ENCODE assay signal across 8 mouse cellular contexts in genomic region chr12:112809641-112810040, GRCm38 (mm10). TPM values are rescaled to one million over a fixed set of nuclear protein-coding genes. Genes with fewer than 3 reads are reported as not detected.
DNase-seq lines count a peak whose midpoint lies in the region; ATAC-seq and TF ChIP-seq lines count a peak whose summit lies in the region.

No protein-coding gene starts in this region.

- no peak for DNase-seq in liver, adult 2 months (ENCODE audit: extremely low read depth, low read depth, low spot score)
- DNase-seq in liver = no peak
- DNase-seq in embryo, embryonic 9.5 days (ENCODE audit: extremely low spot score) = no peak

- WGBS in liver, adult 2 months = 21% methylated on average over 8 of the region's 8 CpGs
- 20% methylated on average over 8 of the region's 8 CpGs for WGBS in kidney, embryonic 16.5 days
- WGBS in neural tube, embryonic 12.5 days = 21% methylated on average over 8 of the region's 8 CpGs

- no peak overlapping the region for H3K27ac ChIP-seq in liver, adult 2 months (replicated peaks; ENCODE audit: insufficient read depth, low read depth, low read length)
- peak overlapping the region; percentile 51 for H3K27ac ChIP-seq in embryonic fibroblast, embryonic 13.5 days (ENCODE audit: insufficient read depth, low read length)
- peak overlapping the region; percentile 31; the same call in 1 of the 2 replicates for H3K27ac ChIP-seq in kidney, embryonic 16.5 days (ENCODE audit: low read length)
- no peak overlapping the region for H3K27ac ChIP-seq in neural tube, embryonic 12.5 days

- no peaks in the 10 kb centered on the region for H3K36me3 ChIP-seq in liver, adult 2 months (ENCODE audit: control insufficient read depth, insufficient read depth, low read length)
- H3K36me3 ChIP-seq in kidney, embryonic 16.5 days (ENCODE audit: insufficient read depth, low read length) = 0 out of 2 replicates have a peak, but pooled peaks cover 3% of the 10 kb centered on the region
- peaks cover 20% of the 10 kb centered on the region for H3K36me3 ChIP-seq in neural tube, embryonic 12.5 days

- H3K79me2 ChIP-seq in liver, adult 2 months (ENCODE audit: control insufficient read depth, insufficient read depth, low read length) = no peaks in the 10 kb centered on the region

- H3K4me1 ChIP-seq in liver, adult 2 months (ENCODE audit: control insufficient read depth, insufficient read depth, low read length) = no peaks in the 10 kb centered on the region
- peaks cover 2% of the 10 kb centered on the region; the same call in 1 of the 2 replicates for H3K4me1 ChIP-seq in embryonic fibroblast, embryonic 13.5 days (ENCODE audit: control insufficient read depth, insufficient read depth, low read length)
- peaks cover 18% of the 10 kb centered on the region for H3K4me1 ChIP-seq in kidney, embryonic 16.5 days (ENCODE audit: insufficient read depth, low read length)
- H3K4me1 ChIP-seq in neural tube, embryonic 12.5 days = peaks cover 18% of the 10 kb centered on the region

- no peak for TF ChIP-seq POLR2A in liver, adult 2 months (IDR thresholded peaks at IDR 0.05; ENCODE audit: extremely low read depth, insufficient read depth, low read length)
- TF ChIP-seq POLR2A in embryonic fibroblast, embryonic 13.5 days (IDR thresholded peaks at IDR 0.05; ENCODE audit: low read depth, low read length) = no peak

- peak overlapping the region; percentile 93 for H3K4me2 ChIP-seq in kidney, embryonic 16.5 days (replicated peaks; ENCODE audit: low read depth, low read length)
- H3K4me2 ChIP-seq in neural tube, embryonic 12.5 days (replicated peaks) = peak overlapping the region; percentile 92

- peak overlapping the region; percentile 35; the same call in 1 of the 2 replicates for H3K9ac ChIP-seq in liver, adult 2 months (ENCODE audit: low read depth, low read length)
- peak overlapping the region; percentile 69 for H3K9ac ChIP-seq in kidney, embryonic 16.5 days (replicated peaks; ENCODE audit: low read length)
- peak overlapping the region; percentile 60 for H3K9ac ChIP-seq in neural tube, embryonic 12.5 days

- no peaks in the 10 kb centered on the region for H3K27me3 ChIP-seq in liver, adult 2 months (ENCODE audit: control insufficient read depth, insufficient read depth, low read length)
- no peaks in the 10 kb centered on the region for H3K27me3 ChIP-seq in kidney, embryonic 16.5 days (ENCODE audit: insufficient read depth, low read length)
- H3K27me3 ChIP-seq in neural tube, embryonic 12.5 days (replicated peaks) = peaks cover 6% of the 10 kb centered on the region; the same call in 1 of the 2 replicates

- H3K9me3 ChIP-seq in kidney, embryonic 16.5 days (ENCODE audit: low read length) = no peaks in the 10 kb centered on the region
- H3K9me3 ChIP-seq in neural tube, embryonic 12.5 days = no peaks in the 10 kb centered on the region

- TF ChIP-seq CTCF in liver, adult 2 months (IDR thresholded peaks at IDR 0.05; ENCODE audit: low read depth, low read length) = no peak
- TF ChIP-seq CTCF in embryonic fibroblast, embryonic 13.5 days (IDR thresholded peaks at IDR 0.05; ENCODE audit: borderline replicate concordance, insufficient read depth, low read length) = no peak

- H3K4me3 ChIP-seq in liver, adult 2 months (ENCODE audit: insufficient read depth, low read depth, low read length) = peak overlapping the region; percentile 61; the same call in 1 of the 2 replicates
- peak overlapping the region; percentile 57 for H3K4me3 ChIP-seq in embryonic fibroblast, embryonic 13.5 days (ENCODE audit: insufficient read depth, low read length)
- H3K4me3 ChIP-seq in kidney, embryonic 16.5 days (ENCODE audit: low read length) = peak overlapping the region; percentile 71
- peak overlapping the region; percentile 62 for H3K4me3 ChIP-seq in neural tube, embryonic 12.5 days

- no peak for ATAC-seq in kidney, embryonic 16.5 days (ENCODE audit: low FRiP score, low TSS enrichment)
- ATAC-seq in neural tube, embryonic 12.5 days (ENCODE audit: low FRiP score, low read depth) = no peak
- no peak for ATAC-seq in granulocyte monocyte progenitor cell, adult 5-6 weeks (replicated peaks; ENCODE audit: poor library complexity, severe bottlenecking)
- no peak for ATAC-seq in megakaryocyte-erythroid progenitor cell, adult 5-6 weeks (replicated peaks; ENCODE audit: low FRiP score, low TSS enrichment, poor library complexity, severe bottlenecking)

RNA-seq across cellular contexts. Expression of gene Clba1, which starts 0.9 kb away (rescaled TPM):
- total RNA-seq in liver, adult 2 months (2014; rRNA removed) = 0.09 and 0.27 TPM in 2 replicates
- 0.42 and 0.60 TPM in 2 replicates for polyA plus RNA-seq in liver, adult 2 months (2012; rRNA removed)
- polyA plus RNA-seq in embryonic fibroblast, embryonic 13.5 days (2011; ENCODE audit: insufficient read length, low read depth, missing spikeins) = 13.0 and 18.5 TPM in 2 replicates
- polyA plus RNA-seq in kidney, embryonic 16.5 days (2015; fragmentation: Nextera tagmentation; extraction: Ambion mirVana) = 14.0 and 14.7 TPM in 2 replicates
- 16.5 and 18.6 TPM in 2 replicates for polyA plus RNA-seq in neural tube, embryonic 12.5 days (2016; fragmentation: Nextera tagmentation; extraction: Ambion mirVana)
- total RNA-seq in granulocyte monocyte progenitor cell, adult 5-6 weeks (2014; fragmentation: Nextera tagmentation) = 1.7 and 2.4 TPM in 2 replicates
- 0.30 and 1.2 TPM in 2 replicates for total RNA-seq in granulocyte monocyte progenitor cell, adult 5-6 weeks (2017)
- total RNA-seq in megakaryocyte-erythroid progenitor cell, adult 5-6 weeks (2014; fragmentation: Nextera tagmentation) = 0.74 and 1.2 TPM in 2 replicates
- 0.08 TPM in 1 of 2 replicates, not detected in the other for total RNA-seq in megakaryocyte-erythroid progenitor cell, adult 5-6 weeks (2017)

RNA-seq across cellular contexts. Expression of gene Ahnak2, which starts 7.2 kb away (rescaled TPM):
- total RNA-seq in liver, adult 2 months (2014; rRNA removed) = 0.18 and 0.54 TPM in 2 replicates
- 0.13 and 0.16 TPM in 2 replicates for polyA plus RNA-seq in liver, adult 2 months (2012; rRNA removed)
- polyA plus RNA-seq in embryonic fibroblast, embryonic 13.5 days (2011; ENCODE audit: insufficient read length, low read depth, missing spikeins) = 170 and 211 TPM in 2 replicates
- 0.91 and 1.2 TPM in 2 replicates for polyA plus RNA-seq in kidney, embryonic 16.5 days (2015; fragmentation: Nextera tagmentation; extraction: Ambion mirVana)
- 0.93 and 1.2 TPM in 2 replicates for polyA plus RNA-seq in neural tube, embryonic 12.5 days (2016; fragmentation: Nextera tagmentation; extraction: Ambion mirVana)
- total RNA-seq in granulocyte monocyte progenitor cell, adult 5-6 weeks (2014; fragmentation: Nextera tagmentation) = not detected in 2 replicates
- total RNA-seq in granulocyte monocyte progenitor cell, adult 5-6 weeks (2017) = not detected in 2 replicates
- not detected in 2 replicates for total RNA-seq in megakaryocyte-erythroid progenitor cell, adult 5-6 weeks (2014; fragmentation: Nextera tagmentation)
- not detected in 2 replicates for total RNA-seq in megakaryocyte-erythroid progenitor cell, adult 5-6 weeks (2017)

RNA-seq across cellular contexts. Expression of gene Cdca4, which starts 19.6 kb away (rescaled TPM):
- 3.5 and 4.0 TPM in 2 replicates for total RNA-seq in liver, adult 2 months (2014; rRNA removed)
- polyA plus RNA-seq in liver, adult 2 months (2012; rRNA removed) = 3.7 and 5.0 TPM in 2 replicates
- 44.1 and 53.6 TPM in 2 replicates for polyA plus RNA-seq in embryonic fibroblast, embryonic 13.5 days (2011; ENCODE audit: insufficient read length, low read depth, missing spikeins)
- polyA plus RNA-seq in kidney, embryonic 16.5 days (2015; fragmentation: Nextera tagmentation; extraction: Ambion mirVana) = 113 and 124 TPM in 2 replicates
- 103 and 109 TPM in 2 replicates for polyA plus RNA-seq in neural tube, embryonic 12.5 days (2016; fragmentation: Nextera tagmentation; extraction: Ambion mirVana)
- total RNA-seq in granulocyte monocyte progenitor cell, adult 5-6 weeks (2014; fragmentation: Nextera tagmentation) = 65.6 and 66.5 TPM in 2 replicates
- 61.9 and 64.3 TPM in 2 replicates for total RNA-seq in granulocyte monocyte progenitor cell, adult 5-6 weeks (2017)
- 71.1 and 82.7 TPM in 2 replicates for total RNA-seq in megakaryocyte-erythroid progenitor cell, adult 5-6 weeks (2014; fragmentation: Nextera tagmentation)
- 47.3 and 52.4 TPM in 2 replicates for total RNA-seq in megakaryocyte-erythroid progenitor cell, adult 5-6 weeks (2017)

RNA-seq across cellular contexts. Expression of gene Pld4, which starts 49.2 kb away (rescaled TPM):
- 8.5 and 9.5 TPM in 2 replicates for total RNA-seq in liver, adult 2 months (2014; rRNA removed)
- polyA plus RNA-seq in liver, adult 2 months (2012; rRNA removed) = 10.0 and 20.5 TPM in 2 replicates
- polyA plus RNA-seq in embryonic fibroblast, embryonic 13.5 days (2011; ENCODE audit: insufficient read length, low read depth, missing spikeins) = 0.30 and 4.2 TPM in 2 replicates
- polyA plus RNA-seq in kidney, embryonic 16.5 days (2015; fragmentation: Nextera tagmentation; extraction: Ambion mirVana) = 7.3 and 7.4 TPM in 2 replicates
- polyA plus RNA-seq in neural tube, embryonic 12.5 days (2016; fragmentation: Nextera tagmentation; extraction: Ambion mirVana) = 5.1 and 5.8 TPM in 2 replicates
- total RNA-seq in granulocyte monocyte progenitor cell, adult 5-6 weeks (2014; fragmentation: Nextera tagmentation) = 39.4 and 92.1 TPM in 2 replicates
- total RNA-seq in granulocyte monocyte progenitor cell, adult 5-6 weeks (2017) = 21.1 and 25.4 TPM in 2 replicates
- 1.2 TPM in 1 of 2 replicates, not detected in the other for total RNA-seq in megakaryocyte-erythroid progenitor cell, adult 5-6 weeks (2014; fragmentation: Nextera tagmentation)
- 0.14 and 0.46 TPM in 2 replicates for total RNA-seq in megakaryocyte-erythroid progenitor cell, adult 5-6 weeks (2017)

RNA-seq across cellular contexts. Expression of gene Gpr132, which starts 58.4 kb away (rescaled TPM):
- total RNA-seq in liver, adult 2 months (2014; rRNA removed) = 0.09 and 0.47 TPM in 2 replicates
- polyA plus RNA-seq in liver, adult 2 months (2012; rRNA removed) = 0.44 and 0.60 TPM in 2 replicates
- polyA plus RNA-seq in embryonic fibroblast, embryonic 13.5 days (2011; ENCODE audit: insufficient read length, low read depth, missing spikeins) = not detected in 2 replicates
- polyA plus RNA-seq in kidney, embryonic 16.5 days (2015; fragmentation: Nextera tagmentation; extraction: Ambion mirVana) = 0.15 and 0.22 TPM in 2 replicates
- polyA plus RNA-seq in neural tube, embryonic 12.5 days (2016; fragmentation: Nextera tagmentation; extraction: Ambion mirVana) = not detected in 2 replicates
- total RNA-seq in granulocyte monocyte progenitor cell, adult 5-6 weeks (2014; fragmentation: Nextera tagmentation) = 10.4 and 20.5 TPM in 2 replicates
- total RNA-seq in granulocyte monocyte progenitor cell, adult 5-6 weeks (2017) = 5.8 and 6.2 TPM in 2 replicates
- total RNA-seq in megakaryocyte-erythroid progenitor cell, adult 5-6 weeks (2014; fragmentation: Nextera tagmentation) = 4.5 and 5.1 TPM in 2 replicates
- 3.1 and 4.2 TPM in 2 replicates for total RNA-seq in megakaryocyte-erythroid progenitor cell, adult 5-6 weeks (2017)

Comparison
In these comparisons a context has a peak if more than half of its experiments do, and no peak if none do; other contexts are left out.
1. H3K27ac ChIP-seq: peak in embryonic fibroblast, embryonic 13.5 days (single experiment) and kidney, embryonic 16.5 days (single experiment); none in liver, adult 2 months (single experiment) and neural tube, embryonic 12.5 days (single experiment).
2. RNA of gene Ahnak2, which starts 7.2 kb away (polyA plus RNA-seq): 170 to 211 TPM in embryonic fibroblast, embryonic 13.5 days; 0.91 to 1.2 TPM in kidney, embryonic 16.5 days, 0.93 to 1.2 TPM in neural tube, embryonic 12.5 days and 0.13 to 0.16 TPM in liver, adult 2 months; every median in the first group is over 10 times any median in the second.
3. Peak in every context shown above with its lines, with median percentiles within 50 percentile points of each other: H3K4me3 ChIP-seq and H3K9ac ChIP-seq.